Mouse (Mus musculus) adrenal gland, postnatal 14 days (tissue): Measurements from ENCODE around the gene Dis3l2. TPM values are rescaled to one million over a fixed set of nuclear protein-coding genes. Genes with fewer than 3 reads are reported as not detected.

Source experiments
- DNase-seq: peaks from one replicate; pipeline ENCODE4 v3.0.0; 2021; ENCODE audit warnings: mixed read lengths
- total RNA-seq: library from RNA; stranded (reverse); gene quantifications from 2 replicates; pipeline ENCODE4 v1.2.3, GENCODE M21; 2021

The Dis3l2 gene
- total RNA-seq, 1 experiment from 2014 or later: 15.7 TPM

DNA sequence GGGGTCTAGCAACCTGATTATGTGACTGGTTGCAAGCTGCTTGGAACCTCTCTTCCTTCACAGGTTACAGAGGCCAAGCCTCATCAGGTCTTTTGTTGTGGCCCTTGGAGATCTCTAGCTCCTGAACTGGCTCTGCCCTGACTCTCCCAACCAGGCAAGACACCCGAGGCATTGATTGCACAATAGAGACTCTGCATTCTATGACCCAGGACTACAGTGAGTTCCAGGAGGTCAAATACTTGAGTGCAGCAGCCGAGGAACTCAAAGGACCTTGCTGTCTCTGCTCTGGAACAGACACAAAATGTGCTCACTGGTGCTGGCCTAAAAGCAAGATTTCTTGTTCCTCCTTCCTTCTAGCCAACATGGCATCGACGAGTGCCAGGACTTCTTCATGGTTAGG, 382.6 kb downstream of the Dis3l2 start:
- peak; percentile 29 for DNase-seq

- no peak for DNase-seq
Observed at GRCm38 (mm10) chr1:87086964-87087363, 383.4 kb downstream of the Dis3l2 start.

- no peak for DNase-seq
Observed at GRCm38 (mm10) chr1:87089251-87089650, 385.6 kb downstream of the Dis3l2 start.

DNA sequence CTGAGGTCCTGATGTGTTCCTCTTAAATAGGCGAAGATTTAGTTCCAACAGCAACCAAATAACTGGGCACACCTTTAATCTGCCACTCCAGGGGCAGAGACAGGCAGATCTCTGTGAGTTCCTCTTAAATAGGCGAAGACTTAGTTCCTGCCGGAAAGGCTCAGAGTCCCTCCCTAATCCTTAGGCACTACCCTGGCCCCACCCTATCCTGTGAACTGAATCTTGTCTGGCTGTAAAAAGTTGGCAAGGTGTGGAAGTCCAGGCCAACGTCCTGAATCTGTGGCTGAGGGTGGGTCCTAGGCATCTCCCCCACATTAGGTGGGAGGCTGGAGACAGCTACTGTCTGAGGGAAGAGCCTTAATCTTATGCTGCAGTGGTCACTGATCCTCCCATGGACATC, 386.2 kb downstream of the Dis3l2 start, which contains the start of gene Alppl2:
Gene Alppl2 (minus strand): TSS at position 101 of the 400 bp plus-strand sequence.
- DNase-seq: no peak

DNA sequence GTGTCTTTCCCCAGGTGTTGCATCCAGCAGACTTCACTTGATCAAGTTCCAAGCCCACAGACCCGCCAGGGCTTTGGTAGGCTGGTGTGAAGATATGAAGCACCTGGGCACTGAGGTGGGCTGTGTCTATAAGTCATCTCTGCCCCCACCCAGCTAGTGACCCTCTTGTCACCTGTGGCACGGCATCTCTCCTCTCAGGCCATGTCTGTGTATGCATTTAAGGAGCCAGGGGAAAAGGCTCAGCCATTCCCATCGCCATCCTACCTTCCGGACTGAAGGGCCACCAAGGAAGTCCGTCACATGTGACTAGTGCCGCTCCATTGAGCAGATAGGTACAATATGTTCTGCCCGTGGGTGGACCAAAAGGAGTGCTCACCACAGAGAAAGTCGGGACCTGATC, 392.0 kb downstream of the Dis3l2 start:
- DNase-seq: no peak

DNA sequence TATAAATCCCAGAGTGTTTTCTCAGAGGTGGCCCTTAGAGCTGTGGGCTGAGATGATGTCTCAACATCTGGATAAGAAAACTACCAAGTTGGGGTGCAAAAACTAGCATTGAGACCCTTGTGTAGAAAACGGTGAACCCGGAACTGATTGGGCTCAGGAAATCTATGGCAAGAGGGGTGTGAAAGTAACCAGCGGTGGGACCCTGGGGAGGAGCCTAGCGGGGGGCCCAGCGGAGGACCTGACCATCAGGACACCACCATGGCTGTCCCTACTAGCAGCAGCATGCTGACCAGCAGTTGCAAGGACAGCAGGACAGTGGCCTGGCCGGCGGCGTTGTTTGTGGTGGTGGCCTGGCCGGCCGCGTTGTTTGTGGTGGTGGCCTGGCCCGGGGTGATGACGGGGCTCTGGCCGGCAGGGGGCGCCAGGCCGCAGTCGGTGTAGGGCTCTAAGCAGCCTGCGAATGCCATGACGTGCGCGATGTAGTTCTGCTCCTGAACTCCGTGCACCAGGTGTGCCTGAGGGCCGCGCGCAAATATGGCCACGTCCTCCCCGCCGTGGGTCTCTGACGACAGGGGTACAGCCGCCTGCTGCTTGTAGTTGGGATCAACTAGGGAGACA, 394.9 kb downstream of the Dis3l2 start:
- peak; percentile 84 for DNase-seq

Other genes with a start within 250 kb of the Dis3l2 start
- 806 and 848 TPM in 2 replicates for gene Ptma, start 177.1 kb upstream of the Dis3l2 start, total RNA-seq
- 28.8 and 30.3 TPM in 2 replicates for gene Pde6d, start 121.2 kb upstream of the Dis3l2 start, total RNA-seq
- gene Cops7b, start 120.9 kb upstream of the Dis3l2 start, total RNA-seq: 13.7 and 13.8 TPM in 2 replicates
- gene Nppc, start 33.2 kb upstream of the Dis3l2 start, total RNA-seq: 0.56 TPM in 1 of 2 replicates, not detected in the other